Mouse (Mus musculus): ENCODE results near the gene Tcl1b1.
"Not testable (repeated sequence)": the region's sequence is repeated elsewhere in the genome, so short reads cannot be mapped to it uniquely, and the experiment has no call there.

The Tcl1b1 gene

DNA sequence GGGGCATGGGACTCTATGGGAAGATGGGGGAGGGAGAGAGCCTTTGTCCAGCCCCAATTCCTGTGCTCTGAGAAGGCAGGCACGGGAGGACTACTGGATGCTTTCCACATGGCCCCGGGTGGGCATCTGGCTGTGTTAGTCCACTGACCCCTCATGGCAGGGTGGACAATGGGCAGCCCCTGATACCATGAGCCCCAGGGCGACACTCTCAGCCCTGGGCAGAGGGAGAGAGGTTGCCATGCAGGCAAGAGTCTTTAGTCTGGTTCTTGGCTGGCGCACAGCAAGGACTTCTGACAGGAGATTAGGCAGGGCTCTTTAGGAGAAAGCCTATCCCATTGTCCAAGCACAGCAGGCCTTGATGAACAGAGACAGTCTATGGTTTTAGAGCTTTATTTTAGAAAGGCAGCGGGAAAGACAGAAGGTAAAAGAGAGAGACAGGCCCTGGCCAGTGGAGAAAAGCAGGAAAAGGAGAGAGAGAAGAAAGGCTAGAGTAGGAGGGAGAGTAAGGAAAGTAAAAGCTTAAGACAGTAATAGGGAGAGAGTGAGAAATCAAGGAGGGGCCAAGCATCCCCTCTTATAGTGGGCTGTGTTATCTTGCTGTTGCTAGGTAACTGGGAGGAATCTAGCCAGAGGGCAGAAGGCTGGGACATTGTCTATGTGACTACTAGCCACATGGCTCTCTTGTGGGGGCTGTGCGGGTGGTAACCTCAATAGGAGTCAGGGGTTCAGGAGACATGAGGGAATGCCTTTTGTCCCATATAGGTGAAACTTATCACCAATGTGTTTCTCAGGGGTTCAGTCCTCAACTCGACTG, 40.4 kb downstream of the Tcl1b1 start:
- not testable (repeated sequence) for DNase-seq

DNA sequence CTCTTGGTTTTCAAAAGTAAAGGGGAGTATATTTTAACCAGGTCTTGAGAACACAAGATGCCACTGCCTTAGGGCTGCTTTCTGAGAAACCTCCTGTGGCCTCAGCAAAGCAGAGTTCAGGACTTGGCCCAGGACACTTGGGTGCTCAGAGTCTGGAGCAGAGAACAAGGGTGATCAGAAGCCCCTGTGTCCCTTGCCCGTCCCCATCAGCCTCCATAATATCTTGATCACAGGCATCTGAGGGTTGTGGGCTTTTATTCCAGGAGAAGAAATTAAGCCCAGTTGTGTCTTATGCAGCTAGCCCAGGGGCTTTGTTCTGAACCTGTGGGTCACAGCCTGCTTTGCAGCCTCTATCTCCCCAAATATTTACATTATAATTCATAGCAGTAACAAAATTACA, 42.2 kb downstream of the Tcl1b1 start, which contains the start of gene Tcl1b4:
TSS of gene Tcl1b4 (plus strand) at position 301 of the 400 bp plus-strand sequence.
- not testable (repeated sequence) for DNase-seq

DNA sequence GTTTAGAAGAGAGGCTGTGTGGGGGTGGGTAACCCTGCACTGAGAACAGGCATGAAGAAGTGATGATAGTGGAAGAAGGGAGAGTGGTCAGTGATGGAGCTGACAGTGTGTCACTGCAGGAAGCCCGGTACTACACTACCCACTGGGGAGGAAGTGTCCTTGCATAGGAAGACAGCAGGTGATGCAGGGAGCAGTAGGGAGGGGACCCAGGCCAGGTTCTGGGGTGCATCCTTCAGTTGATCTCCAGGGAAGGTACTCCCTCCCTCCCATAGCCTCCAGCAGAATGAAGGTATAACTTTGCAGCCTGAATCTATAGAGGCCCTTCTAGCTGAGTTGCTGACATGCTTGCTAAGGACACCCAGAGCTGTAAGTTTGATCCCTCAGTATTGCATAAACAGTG, 47.6 kb downstream of the Tcl1b1 start:
- DNase-seq, result no peak

- no peak for DNase-seq
These were observed 49.0 kb downstream of the Tcl1b1 start for GRCm38 (mm10) chr12:105208441-105208840.

GRCm38 (mm10) chr12:105209231-105209630, 49.7 kb downstream of the Tcl1b1 start:
- DNase-seq, result no peak

All from kidney, postnatal 4 days (tissue).